Mouse (Mus musculus) R1 (cell line): ENCODE data around the gene Slamf6.
"Not testable (repeated sequence)": the region's sequence is repeated elsewhere in the genome, so short reads cannot be mapped to it uniquely, and the experiment has no call there.

Source experiments
- DNase-seq: peaks from one replicate; pipeline ENCODE4 v3.0.0-alpha.2; 2018; ENCODE audit warnings: low read depth, low spot score

The Slamf6 gene

GRCm38 (mm10) chr1:171957411-171957810 is 40.1 kb downstream of the Slamf6 start:
- DNase-seq: no peak

GRCm38 (mm10) chr1:171960726-171961125 is 43.4 kb downstream of the Slamf6 start:
- peak; percentile 90 for DNase-seq

- DNase-seq: no peak
Measured at GRCm38 (mm10) chr1:171961704-171962103, 44.4 kb downstream of the Slamf6 start.

- DNase-seq: no peak
Measured at GRCm38 (mm10) chr1:171963613-171964012, 46.3 kb downstream of the Slamf6 start.

- no peak for DNase-seq
Measured at GRCm38 (mm10) chr1:171966054-171966790, 48.9 kb downstream of the Slamf6 start.

GRCm38 (mm10) chr1:171969221-171969620 is 51.9 kb downstream of the Slamf6 start:
- no peak for DNase-seq

- DNase-seq: no peak
Measured at GRCm38 (mm10) chr1:171970854-171971586, 53.7 kb downstream of the Slamf6 start.

- DNase-seq: not testable (repeated sequence)
Measured at GRCm38 (mm10) chr1:171974361-171974760, 57.0 kb downstream of the Slamf6 start.

GRCm38 (mm10) chr1:171975377-171975776 is 58.1 kb downstream of the Slamf6 start:
- DNase-seq: peak; percentile 59

- DNase-seq: no peak
Measured at GRCm38 (mm10) chr1:171975831-171976230, 58.5 kb downstream of the Slamf6 start.

GRCm38 (mm10) chr1:171976826-171977539 is 59.7 kb downstream of the Slamf6 start:
- peak; percentile 16 for DNase-seq

- DNase-seq: no peak
Measured at GRCm38 (mm10) chr1:171977891-171978290, 60.6 kb downstream of the Slamf6 start.

GRCm38 (mm10) chr1:171979969-171980730 is 62.8 kb downstream of the Slamf6 start:
- no peak for DNase-seq

GRCm38 (mm10) chr1:171982170-171982569 is 64.9 kb downstream of the Slamf6 start:
- DNase-seq: no peak

- no peak for DNase-seq
Measured at GRCm38 (mm10) chr1:171982740-171983139, 65.4 kb downstream of the Slamf6 start.

- no peak for DNase-seq
Measured at GRCm38 (mm10) chr1:171983372-171984001, 66.2 kb downstream of the Slamf6 start.

GRCm38 (mm10) chr1:171984121-171984520 is 66.8 kb downstream of the Slamf6 start:
- no peak for DNase-seq

GRCm38 (mm10) chr1:171991883-171992282 is 74.6 kb downstream of the Slamf6 start:
- DNase-seq: no peak

GRCm38 (mm10) chr1:171992901-171993530 is 75.7 kb downstream of the Slamf6 start:
- DNase-seq: no peak

GRCm38 (mm10) chr1:171994501-171994900 is 77.2 kb downstream of the Slamf6 start:
- DNase-seq: no peak
